In genomic region chr2:68426074-68426473, GRCm38 (mm10) we compare ENCODE assay signal across 19 mouse cellular contexts. TPM values are rescaled to one million over a fixed set of nuclear protein-coding genes. Genes with fewer than 3 reads are reported as not detected.
A peak's percentile ranks its signal among the peaks of the same experiment; 100 is the strongest.
DNase-seq lines count a peak whose midpoint lies in the region; ATAC-seq and TF ChIP-seq lines count a peak whose summit lies in the region.
"Had no signal": no experiment of that assay in that cellular context is flagged by ENCODE, and none has a peak within 500 bp of the region (broad histone marks: within the 10 kb centered on the region; RNA-seq: fewer than 3 reads in every experiment).

No protein-coding gene starts in this region.

- 0 out of 2 replicates have a peak, but pooled peaks have one; percentile 21 for TF ChIP-seq EP300 in liver, postnatal 0 days (IDR thresholded peaks at IDR 0.05; ENCODE audit: low read depth)

- no peaks in the 10 kb centered on the region for H3K9me3 ChIP-seq in heart, embryonic 12.5 days (replicated peaks)
- no peaks in the 10 kb centered on the region for H3K9me3 ChIP-seq in liver, postnatal 0 days (ENCODE audit: low read length)
- no peaks in the 10 kb centered on the region for H3K9me3 ChIP-seq in forebrain, embryonic 13.5 days (replicated peaks)
- no peaks in the 10 kb centered on the region for H3K9me3 ChIP-seq in hindbrain, embryonic 14.5 days (ENCODE audit: control insufficient read depth, low read length)
- H3K9me3 ChIP-seq: embryonic facial prominence, embryonic 15.5 days; limb, embryonic 15.5 days; neural tube, embryonic 15.5 days had no signal

- no peak overlapping the region for H3K27ac ChIP-seq in heart, embryonic 12.5 days (ENCODE audit: poor library complexity, severe bottlenecking)
- H3K27ac ChIP-seq in liver, postnatal 0 days (ENCODE audit: low read depth) = no peak overlapping the region
- H3K27ac ChIP-seq in forebrain, embryonic 13.5 days = no peak overlapping the region
- H3K27ac ChIP-seq in hindbrain, embryonic 14.5 days = no peak overlapping the region
- H3K27ac ChIP-seq: embryonic facial prominence, embryonic 15.5 days; limb, embryonic 15.5 days; neural tube, embryonic 15.5 days had no signal

- TF ChIP-seq CTCF in liver, postnatal 0 days (IDR thresholded peaks at IDR 0.05; ENCODE audit: low read depth) = no peak

- no peak overlapping the region for H3K4me2 ChIP-seq in heart, embryonic 12.5 days
- H3K4me2 ChIP-seq in liver, postnatal 0 days (ENCODE audit: low read depth, low read length) = no peak overlapping the region
- H3K4me2 ChIP-seq in forebrain, embryonic 13.5 days = no peak overlapping the region
- H3K4me2 ChIP-seq in hindbrain, embryonic 14.5 days (replicated peaks) = no peak overlapping the region
- H3K4me2 ChIP-seq: embryonic facial prominence, embryonic 15.5 days; limb, embryonic 15.5 days; midbrain, embryonic 11.5 days; neural tube, embryonic 15.5 days had no signal

- ATAC-seq in heart, embryonic 12.5 days (ENCODE audit: insufficient number of reproducible peaks, low FRiP score) = peak; percentile 68; the same call in 1 of the 2 replicates
- ATAC-seq in common myeloid progenitor, adult 5-6 weeks (replicated peaks; ENCODE audit: low read depth, poor library complexity, severe bottlenecking) = peak; percentile 77
- ATAC-seq in liver, postnatal 0 days = peak; percentile 68
- no peak for ATAC-seq in forebrain, embryonic 13.5 days
- no peak for ATAC-seq in hindbrain, embryonic 14.5 days (ENCODE audit: low FRiP score)
- ATAC-seq: forebrain, postnatal 0 days had no signal

- WGBS in heart, embryonic 12.5 days = 51% methylated on average over 4 of the region's 4 CpGs
- 71% methylated on average over 4 of the region's 4 CpGs for WGBS in liver, postnatal 0 days (ENCODE audit: insufficient replicate concordance)
- WGBS in forebrain, embryonic 13.5 days = 96% methylated on average over 4 of the region's 4 CpGs
- 98% methylated on average over 4 of the region's 4 CpGs for whole genome bisulfite sequencing in hindbrain, embryonic 14.5 days

- H3K9ac ChIP-seq in heart, embryonic 12.5 days = no peak overlapping the region
- H3K9ac ChIP-seq in liver, postnatal 0 days (replicated peaks) = no peak overlapping the region
- H3K9ac ChIP-seq in forebrain, embryonic 13.5 days = no peak overlapping the region
- no peak overlapping the region for H3K9ac ChIP-seq in hindbrain, embryonic 14.5 days
- H3K9ac ChIP-seq: embryonic facial prominence, embryonic 15.5 days; forebrain, postnatal 0 days; limb, embryonic 15.5 days; neural tube, embryonic 15.5 days had no signal

- H3K36me3 ChIP-seq in heart, embryonic 12.5 days = peaks cover 3% of the 10 kb centered on the region; the same call in 1 of the 2 replicates
- H3K36me3 ChIP-seq in liver, postnatal 0 days (replicated peaks; ENCODE audit: insufficient read depth, low read length) = no peaks in the 10 kb centered on the region
- H3K36me3 ChIP-seq in forebrain, embryonic 13.5 days (ENCODE audit: poor library complexity, severe bottlenecking) = peaks cover 7% of the 10 kb centered on the region; the same call in 1 of the 2 replicates
- H3K36me3 ChIP-seq in hindbrain, embryonic 14.5 days (replicated peaks; ENCODE audit: control insufficient read depth, insufficient read depth) = no peaks in the 10 kb centered on the region
- H3K36me3 ChIP-seq: embryonic facial prominence, embryonic 15.5 days; limb, embryonic 15.5 days; neural tube, embryonic 15.5 days had no signal

- H3K27me3 ChIP-seq in heart, embryonic 12.5 days (replicated peaks) = no peaks in the 10 kb centered on the region
- H3K27me3 ChIP-seq in liver, postnatal 0 days (ENCODE audit: insufficient read depth, low read length) = no peaks in the 10 kb centered on the region
- no peaks in the 10 kb centered on the region for H3K27me3 ChIP-seq in forebrain, embryonic 13.5 days
- H3K27me3 ChIP-seq in hindbrain, embryonic 14.5 days (ENCODE audit: control insufficient read depth, insufficient read depth, low read length) = no peaks in the 10 kb centered on the region
- H3K27me3 ChIP-seq: embryonic facial prominence, embryonic 15.5 days; limb, embryonic 15.5 days; neural tube, embryonic 15.5 days had no signal

- no peak overlapping the region for H3K4me3 ChIP-seq in heart, embryonic 12.5 days
- no peak overlapping the region for H3K4me3 ChIP-seq in liver, postnatal 0 days (ENCODE audit: low read depth, low read length)
- H3K4me3 ChIP-seq in forebrain, embryonic 13.5 days = no peak overlapping the region
- H3K4me3 ChIP-seq in hindbrain, embryonic 14.5 days (replicated peaks; ENCODE audit: low read length) = no peak overlapping the region
- H3K4me3 ChIP-seq: embryonic facial prominence, embryonic 15.5 days; limb, embryonic 15.5 days; neural tube, embryonic 15.5 days had no signal

- intact Hi-C loops in heart, postnatal 10 days (cut with DNase I) = no loop called here

- peaks cover 62% of the 10 kb centered on the region for H3K4me1 ChIP-seq in heart, embryonic 12.5 days (replicated peaks)
- no peaks in the 10 kb centered on the region for H3K4me1 ChIP-seq in liver, postnatal 0 days (ENCODE audit: insufficient read depth)
- no peaks in the 10 kb centered on the region for H3K4me1 ChIP-seq in forebrain, embryonic 13.5 days
- no peaks in the 10 kb centered on the region for H3K4me1 ChIP-seq in hindbrain, embryonic 14.5 days (replicated peaks; ENCODE audit: control insufficient read depth, insufficient read depth, low read length)
- H3K4me1 ChIP-seq: embryonic facial prominence, embryonic 15.5 days; neural tube, embryonic 15.5 days had no signal

- no peak for DNase-seq in heart, postnatal 10 days
- peak; percentile 65 for DNase-seq in liver
- DNase-seq in liver, postnatal 0 days = no peak
- DNase-seq in hindbrain, embryonic 14.5 days (ENCODE audit: low spot score) = no peak
- no peak for DNase-seq in layer of hippocampus, adult 8-10 months (ENCODE audit: low spot score in 2 of 2)
- DNase-seq: adrenal gland, postnatal 10 days; cerebellum, adult 9-10 months; embryo, embryonic 11 days; forebrain, postnatal 0 days; kidney, adult 11 months; layer of hippocampus, postnatal 36 days; lung, postnatal 36 days had no signal

RNA-seq across cellular contexts. Expression of gene Stk39, which starts 46.0 kb away (rescaled TPM):
- polyA plus RNA-seq in heart, embryonic 12.5 days (2016; fragmentation: Nextera tagmentation; extraction: Ambion mirVana) = 75.5 and 77.2 TPM in 2 replicates
- total RNA-seq in heart, postnatal 10 days (2021) = 100 to 1,000 TPM; 111 to 145 TPM
- total RNA-seq in common myeloid progenitor, adult 5-6 weeks (2017) = 1.4 and 3.9 TPM in 2 replicates
- 1.7 and 2.5 TPM in 2 replicates for polyA plus RNA-seq in liver, postnatal 0 days (2015; fragmentation: Nextera tagmentation; extraction: Ambion mirVana)
- polyA plus RNA-seq in forebrain, embryonic 13.5 days (2015; fragmentation: Nextera tagmentation; extraction: Ambion mirVana) = 27.7 and 28.2 TPM in 2 replicates
- polyA plus RNA-seq in hindbrain, embryonic 14.5 days (2014; fragmentation: Nextera tagmentation; extraction: Ambion mirVana) = 50.9 and 51.3 TPM in 2 replicates
- 10 to 100 TPM; 66.7 to 76.9 (median 76.1) TPM for total RNA-seq in layer of hippocampus, adult 8-10 months (2022)

Comparison
In these comparisons a context has a peak if more than half of its experiments do, and no peak if none do; other contexts are left out.
1. ATAC-seq: peak in heart, embryonic 12.5 days (single experiment), common myeloid progenitor, adult 5-6 weeks (single experiment) and liver, postnatal 0 days (single experiment); none in forebrain, embryonic 13.5 days (single experiment) and hindbrain, embryonic 14.5 days (single experiment).